Mouse (Mus musculus): Measurements from ENCODE around the gene Ctf2. TPM values are rescaled to one million over a fixed set of nuclear protein-coding genes. Genes with fewer than 3 reads are reported as not detected.
"Not testable (repeated sequence)": the region's sequence is repeated elsewhere in the genome, so short reads cannot be mapped to it uniquely, and the experiment has no call there.

The Ctf2 gene
- 0.33 and 0.39 TPM in 2 replicates for polyA plus RNA-seq (2016; fragmentation: Nextera tagmentation; extraction: Ambion mirVana)

- 100% methylated on average over 1 of the region's 5 CpGs for WGBS
- not testable (repeated sequence) for H3K4me1 ChIP-seq; H3K9me3 ChIP-seq; H3K4me3 ChIP-seq; DNase-seq (ENCODE audit: extremely low spot score, low spot score); H3K36me3 ChIP-seq (replicated peaks); H3K27ac ChIP-seq; H3K27me3 ChIP-seq (ENCODE audit: poor library complexity, severe bottlenecking)
Observed at GRCm38 (mm10) chr7:127732066-127732465, at the start of gene Ctf2. Ctf2 (minus strand) TSS chr7:127732166.

DNA sequence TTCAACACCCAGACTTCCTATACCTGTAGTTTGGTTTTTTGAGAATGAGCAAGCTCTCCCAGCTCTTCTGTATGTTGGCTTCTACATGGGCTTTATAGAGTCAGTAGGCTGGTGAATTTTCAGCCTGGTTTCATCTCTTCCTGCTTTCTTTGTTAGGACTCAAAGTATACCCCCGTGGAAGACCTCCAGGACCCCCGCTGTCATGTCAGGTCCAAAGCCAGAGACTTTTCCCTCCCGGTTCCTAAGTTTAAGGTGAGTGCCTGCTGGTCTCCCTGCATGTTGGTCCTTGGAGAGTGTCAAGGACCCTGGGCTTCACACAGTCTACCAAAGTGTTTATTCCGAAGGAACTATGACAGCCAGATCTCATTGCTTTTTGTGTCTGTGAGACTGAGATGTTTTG is 46.4 kb upstream of the Ctf2 start:
- 79% methylated on average over 4 of the region's 4 CpGs for WGBS
- DNase-seq (ENCODE audit: extremely low spot score, low spot score) = no peak
- H3K27me3 ChIP-seq (ENCODE audit: poor library complexity, severe bottlenecking) = no peaks in the 10 kb centered on the region
- peak overlapping the region; percentile 100 for H3K27ac ChIP-seq
- H3K9me3 ChIP-seq = no peaks in the 10 kb centered on the region
- H3K4me3 ChIP-seq = peak overlapping the region; percentile 95
- peaks cover 20% of the 10 kb centered on the region for H3K4me1 ChIP-seq
- H3K36me3 ChIP-seq (replicated peaks) = peaks cover 51% of the 10 kb centered on the region

- Histone ChIP-seq H3K9me3 (no peaks in the 10 kb centered on the region), H3K4me3 (peak overlapping the region; percentile 95), H3K4me1 (peaks cover 20% of the 10 kb centered on the region), H3K27ac (peak overlapping the region; percentile 100), H3K36me3 (replicated peaks) (peaks cover 44% of the 10 kb centered on the region), H3K27me3 (ENCODE audit: poor library complexity, severe bottlenecking) (no peaks in the 10 kb centered on the region)
- WGBS = 3% methylated on average over 64 of the region's 66 CpGs
- DNase-seq (ENCODE audit: extremely low spot score, low spot score) = peak; percentile 77
Observed at GRCm38 (mm10) chr7:127777474-127778266, 45.7 kb upstream of the Ctf2 start.

DNA sequence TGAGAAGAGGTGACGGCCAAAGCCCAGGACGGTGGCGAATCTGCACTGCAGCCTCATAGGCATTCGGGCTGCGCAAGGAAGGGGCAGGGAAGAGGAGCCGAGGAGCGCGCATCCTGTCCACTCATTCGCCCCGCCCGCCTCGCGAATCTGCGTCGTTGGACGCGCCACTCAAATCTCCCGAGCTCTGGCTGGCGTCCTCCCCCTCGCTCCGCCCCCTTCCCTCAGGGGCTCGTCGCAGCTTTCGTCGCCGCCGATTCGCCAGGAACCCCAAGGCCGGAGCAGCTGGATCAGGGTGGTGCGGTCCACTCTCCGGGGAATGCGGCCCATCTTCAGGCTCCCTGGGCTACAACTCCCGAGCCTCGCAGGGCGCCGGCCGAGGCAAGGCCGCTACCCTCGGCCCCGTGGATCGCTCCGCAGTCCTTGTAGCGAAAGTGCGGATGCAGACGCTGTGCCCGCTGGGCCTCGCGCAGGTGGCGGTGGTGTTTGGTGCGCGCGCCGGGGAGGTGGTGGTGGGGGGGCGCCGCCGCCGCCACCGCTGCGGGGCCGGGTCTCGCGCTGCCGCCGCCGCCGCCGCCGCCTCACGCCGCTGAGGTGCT is 45.0 kb upstream of the Ctf2 start:
- WGBS = under 1% methylated on average over 64 of the region's 70 CpGs
- Histone ChIP-seq H3K36me3 (replicated peaks) (peaks cover 37% of the 10 kb centered on the region), H3K4me1 (peaks cover 20% of the 10 kb centered on the region), H3K9me3 (no peaks in the 10 kb centered on the region), H3K27ac (peak overlapping the region; percentile 100), H3K4me3 (peak overlapping the region; percentile 95), H3K27me3 (ENCODE audit: poor library complexity, severe bottlenecking) (no peaks in the 10 kb centered on the region)
- peak; percentile 95 for DNase-seq (ENCODE audit: extremely low spot score, low spot score)

DNA sequence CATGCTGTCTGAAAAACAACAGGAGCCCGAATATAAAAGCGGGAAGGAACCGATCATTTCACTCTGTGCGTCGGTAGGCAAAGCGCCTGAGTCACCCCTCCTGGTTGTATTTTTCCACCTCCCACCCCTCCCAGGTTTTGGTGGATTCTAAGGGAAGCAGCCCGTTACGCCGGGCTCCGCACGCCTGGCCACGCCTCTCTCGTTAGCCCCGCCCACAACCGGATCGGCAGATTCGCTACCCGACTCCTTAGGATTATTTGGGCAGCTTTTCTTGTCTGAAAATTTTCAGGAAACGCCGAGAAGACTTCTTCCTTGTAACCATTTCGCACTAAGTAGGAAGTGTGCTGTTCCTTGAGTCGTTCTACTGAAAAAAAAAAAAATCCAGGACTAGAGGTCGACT is 44.5 kb upstream of the Ctf2 start, which contains the start of gene Setd1a:
Setd1a (plus strand) TSS at position 245 of the 400 bp plus-strand sequence.
- DNase-seq (ENCODE audit: extremely low spot score, low spot score) = peak; percentile 83
- no peaks in the 10 kb centered on the region for H3K27me3 ChIP-seq (ENCODE audit: poor library complexity, severe bottlenecking)
- peaks cover 31% of the 10 kb centered on the region for H3K36me3 ChIP-seq (replicated peaks)
- H3K27ac ChIP-seq = peak within 1 kb of the TSS; percentile 100
- H3K4me3 ChIP-seq = peak within 1 kb of the TSS; percentile 95
- WGBS = under 1% methylated on average over 23 of the region's 23 CpGs
- peaks cover 20% of the 10 kb centered on the region for H3K4me1 ChIP-seq
- H3K9me3 ChIP-seq = no peaks in the 10 kb centered on the region

- H3K27me3 ChIP-seq (ENCODE audit: poor library complexity, severe bottlenecking); H3K9me3 ChIP-seq; DNase-seq (ENCODE audit: extremely low spot score, low spot score): not testable (repeated sequence)
- H3K4me1 ChIP-seq = peaks cover 26% of the 10 kb centered on the region
- H3K36me3 ChIP-seq (replicated peaks) = peaks cover 25% of the 10 kb centered on the region
- H3K27ac ChIP-seq = peak overlapping the region; percentile 100
- peak overlapping the region; percentile 95 for H3K4me3 ChIP-seq
- 81% methylated on average over 7 of the region's 7 CpGs for WGBS
Observed at GRCm38 (mm10) chr7:127775837-127776236, 43.9 kb upstream of the Ctf2 start.

- no peak overlapping the region for H3K4me3 ChIP-seq
- H3K36me3 ChIP-seq (replicated peaks) = peaks cover 5% of the 10 kb centered on the region
- WGBS = 44% methylated on average over 9 of the region's 9 CpGs
- no peaks in the 10 kb centered on the region for H3K27me3 ChIP-seq (ENCODE audit: poor library complexity, severe bottlenecking)
- no peak overlapping the region for H3K27ac ChIP-seq
- H3K9me3 ChIP-seq = no peaks in the 10 kb centered on the region
- peaks cover 43% of the 10 kb centered on the region for H3K4me1 ChIP-seq
- peak; percentile 43 for DNase-seq (ENCODE audit: extremely low spot score, low spot score)
Observed at GRCm38 (mm10) chr7:127773664-127774384, 41.9 kb upstream of the Ctf2 start.

- Histone ChIP-seq H3K27me3 (ENCODE audit: poor library complexity, severe bottlenecking) (no peaks in the 10 kb centered on the region), H3K27ac (no peak overlapping the region), H3K36me3 (replicated peaks) (peaks cover 13% of the 10 kb centered on the region), H3K4me1 (peaks cover 43% of the 10 kb centered on the region), H3K4me3 (no peak overlapping the region), H3K9me3 (no peaks in the 10 kb centered on the region)
- no peak for DNase-seq (ENCODE audit: extremely low spot score, low spot score)
- WGBS = 94% methylated on average over 1 of the region's 1 CpGs
Observed at GRCm38 (mm10) chr7:127772557-127772956, 40.6 kb upstream of the Ctf2 start.

DNA sequence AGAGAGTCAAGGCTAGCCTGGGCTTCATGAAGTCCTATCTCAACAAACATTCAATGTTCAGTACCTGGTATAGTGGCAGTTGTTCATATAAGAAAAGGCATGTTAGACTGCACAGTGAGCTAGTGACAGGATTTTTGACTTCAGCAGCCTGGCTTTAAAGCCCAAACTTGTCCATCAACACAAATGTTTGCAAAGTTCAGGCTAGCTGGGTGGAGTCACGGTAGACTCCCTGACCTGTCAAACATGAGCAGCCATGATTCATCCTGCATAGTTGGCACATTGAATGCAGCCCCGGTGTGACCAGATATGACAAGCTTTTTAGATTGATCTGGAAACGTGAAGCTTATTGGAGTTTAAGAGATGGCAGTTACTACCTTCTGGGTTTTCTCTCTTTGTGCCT is 40.1 kb upstream of the Ctf2 start:
- Histone ChIP-seq H3K4me3 (no peak overlapping the region), H3K27me3 (ENCODE audit: poor library complexity, severe bottlenecking) (no peaks in the 10 kb centered on the region), H3K36me3 (replicated peaks) (peaks cover 17% of the 10 kb centered on the region), H3K4me1 (peaks cover 46% of the 10 kb centered on the region), H3K27ac (no peak overlapping the region), H3K9me3 (no peaks in the 10 kb centered on the region)
- WGBS = 93% methylated on average over 3 of the region's 3 CpGs
- no peak for DNase-seq (ENCODE audit: extremely low spot score, low spot score)

- Histone ChIP-seq H3K27ac (no peak overlapping the region), H3K27me3 (ENCODE audit: poor library complexity, severe bottlenecking) (no peaks in the 10 kb centered on the region), H3K4me1 (peaks cover 46% of the 10 kb centered on the region), H3K4me3 (peak overlapping the region; percentile 65), H3K9me3 (no peaks in the 10 kb centered on the region), H3K36me3 (replicated peaks) (peaks cover 25% of the 10 kb centered on the region)
- 78% methylated on average over 5 of the region's 5 CpGs for WGBS
- no peak for DNase-seq (ENCODE audit: extremely low spot score, low spot score)
Observed at GRCm38 (mm10) chr7:127771262-127771661, 39.3 kb upstream of the Ctf2 start.

GRCm38 (mm10) chr7:127770039-127770905 is 38.3 kb upstream of the Ctf2 start:
- no peak for DNase-seq (ENCODE audit: extremely low spot score, low spot score)
- no peaks in the 10 kb centered on the region for H3K9me3 ChIP-seq
- peak overlapping the region; percentile 90 for H3K27ac ChIP-seq
- 8% methylated on average over 27 of the region's 27 CpGs for WGBS
- H3K4me3 ChIP-seq = peak overlapping the region; percentile 65
- peaks cover 41% of the 10 kb centered on the region for H3K4me1 ChIP-seq
- no peaks in the 10 kb centered on the region for H3K27me3 ChIP-seq (ENCODE audit: poor library complexity, severe bottlenecking)
- H3K36me3 ChIP-seq (replicated peaks) = peaks cover 35% of the 10 kb centered on the region

GRCm38 (mm10) chr7:127769651-127770038 is 37.7 kb upstream of the Ctf2 start, which contains the start of gene Orai3:
Orai3 (plus strand) TSS chr7:127769815.
- peak within 1 kb of the TSS; percentile 90 for H3K27ac ChIP-seq
- H3K36me3 ChIP-seq (replicated peaks) = peaks cover 42% of the 10 kb centered on the region
- WGBS = under 1% methylated on average over 24 of the region's 24 CpGs
- H3K4me3 ChIP-seq = peak within 1 kb of the TSS; percentile 65
- DNase-seq (ENCODE audit: extremely low spot score, low spot score) = peak; percentile 77
- peaks cover 41% of the 10 kb centered on the region for H3K4me1 ChIP-seq
- H3K9me3 ChIP-seq = no peaks in the 10 kb centered on the region
- H3K27me3 ChIP-seq (ENCODE audit: poor library complexity, severe bottlenecking) = no peaks in the 10 kb centered on the region

Measured in forebrain, embryonic 10.5 days (tissue).